Mouse (Mus musculus): ENCODE results near the gene Styxl1.

DNA sequence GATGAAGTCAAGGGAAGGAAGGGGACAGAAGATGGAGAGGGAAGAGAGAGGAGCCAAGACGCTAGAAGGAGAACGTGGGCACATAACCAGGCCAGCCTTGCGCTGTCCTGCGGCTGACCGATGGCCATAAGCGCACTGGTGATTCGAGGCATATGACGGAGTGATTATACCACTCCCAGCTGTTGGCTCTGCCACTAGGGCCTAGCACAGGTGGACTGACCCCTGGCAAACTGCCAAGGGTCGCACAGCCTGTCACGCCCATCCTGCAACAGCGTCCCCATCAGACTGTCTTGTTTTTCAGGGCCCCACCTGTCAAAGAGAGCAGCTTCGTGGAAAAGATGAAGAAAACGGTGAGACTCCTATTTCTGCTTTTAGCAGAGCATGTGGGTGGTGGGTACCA, 49.8 kb downstream of the Styxl1 start:
- TF ChIP-seq GATA1 (IDR thresholded peaks at IDR 0.05; ENCODE audit: low read depth, low read length) (no peak), MAZ (IDR thresholded peaks at IDR 0.05; ENCODE audit: low read depth, low read length) (no peak), KAT2A (conservative IDR thresholded peaks at IDR 0.05; ENCODE audit: low read depth, low read length) (no peak), CTCF (IDR thresholded peaks at IDR 0.05 in 2 of 3, conservative IDR thresholded peaks at IDR 0.05 in 1 of 3; ENCODE audit: control insufficient read depth in 1 of 3, insufficient read depth in 1 of 3, low read depth in 2 of 3, low read length in 3 of 3, poor library complexity in 1 of 3, severe bottlenecking in 1 of 3) (no peak), MAX (IDR thresholded peaks at IDR 0.05; ENCODE audit: low read length) (no peak), POLR2AphosphoS5 (IDR thresholded peaks at IDR 0.05; ENCODE audit: borderline replicate concordance, low read depth, low read length) (no peak), JUND (IDR thresholded peaks at IDR 0.05; ENCODE audit: low read depth, low read length) (no peak)

All from MEL (cell line).